Mouse (Mus musculus) heart, embryonic 11.5 days (tissue): ENCODE measurements at regions not wholly inside any gene's neighbourhood (a gene's known extent, or its start where the extent isn't known, plus 50 kb on each side); places are given as distances from the start of the nearest gene placed in this dataset.

Experiments
- ATAC-seq: fragments of 200-750 bp; cut with Nextera tagmentation; replicated peaks from 2 replicates; pipeline ENCODE4 v1.8.0; 2017; ENCODE audit warnings: moderate library complexity; ENCODE audit not compliant: insufficient number of reproducible peaks, low FRiP score, low TSS enrichment
- H3K27ac ChIP-seq: fragments of 300-500 bp; sonication (generic); 2 replicates; pipeline ENCODE4 v1.5.1; 2014; ENCODE audit warnings: mild to moderate bottlenecking, low read depth, low read length
- H3K27me3 ChIP-seq: fragments of 300-500 bp; sonication (generic); 2 replicates; pipeline ENCODE4 v1.6.1; 2014; ENCODE audit warnings: mild to moderate bottlenecking, low read length, mixed read lengths; ENCODE audit not compliant: control insufficient read depth, insufficient read depth
- H3K36me3 ChIP-seq: fragments of 300-500 bp; sonication (generic); 2 replicates; pipeline ENCODE4 v1.6.1; 2014; ENCODE audit warnings: mild to moderate bottlenecking, low read length, moderate library complexity, mixed read lengths; ENCODE audit not compliant: control insufficient read depth, insufficient read depth
- H3K4me1 ChIP-seq: fragments of 300-500 bp; sonication (generic); 2 replicates; pipeline ENCODE4 v1.6.1; 2014; ENCODE audit warnings: low read length; ENCODE audit not compliant: control insufficient read depth, insufficient read depth
- H3K4me2 ChIP-seq: fragments of 300-500 bp; sonication (generic); 2 replicates; pipeline ENCODE4 v1.6.1; 2014; ENCODE audit warnings: mild to moderate bottlenecking, moderate library complexity
- H3K4me3 ChIP-seq: fragments of 300-500 bp; sonication (generic); 2 replicates; pipeline ENCODE4 v1.5.1; 2014; ENCODE audit warnings: low read depth, low read length
- H3K9ac ChIP-seq: fragments of 300-500 bp; sonication (generic); 2 replicates; pipeline ENCODE4 v1.6.1; 2014; ENCODE audit warnings: mild to moderate bottlenecking, low read depth, low read length, moderate library complexity
- H3K9me3 ChIP-seq: fragments of 300-500 bp; sonication (generic); replicated peaks from 2 replicates; pipeline ENCODE4 v1.6.1; 2016; ENCODE audit warnings: low read length; ENCODE audit not compliant: control insufficient read depth
- WGBS: fragments of 180-500 bp; shearing (Covaris S2); extraction: QIAGEN DNeasy Blood & Tissue Kit; methylation state at CpG from one replicate; pipeline ENCODE4 v1.1.7; 2014; ENCODE audit not compliant: insufficient replicate concordance; 5-methylcytosine and 5-hydroxymethylcytosine counted together

DNA sequence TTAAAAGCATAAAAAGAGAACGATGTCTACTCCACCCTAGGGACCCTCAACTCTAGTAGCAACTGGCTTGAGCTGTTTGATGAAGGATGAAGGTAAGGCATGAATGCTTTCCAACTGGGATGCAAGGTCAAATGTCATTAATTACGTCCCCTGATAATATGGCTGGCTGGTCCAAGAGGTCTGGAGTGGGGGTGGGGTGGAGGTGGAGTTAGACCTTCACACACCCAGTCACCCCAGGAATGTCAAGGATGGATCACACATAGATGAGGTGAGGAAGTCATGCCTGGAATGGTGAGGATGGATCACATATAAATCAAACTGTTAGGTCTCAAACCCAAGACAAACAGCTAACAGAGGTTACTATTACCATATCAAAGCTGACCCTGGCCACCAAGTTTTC, 177.2 kb upstream of the Jmjd1c start:
- 87% methylated on average over 2 of the region's 2 CpGs for WGBS
- H3K4me1 ChIP-seq, result peaks cover 37% of the 10 kb centered on the region

DNA sequence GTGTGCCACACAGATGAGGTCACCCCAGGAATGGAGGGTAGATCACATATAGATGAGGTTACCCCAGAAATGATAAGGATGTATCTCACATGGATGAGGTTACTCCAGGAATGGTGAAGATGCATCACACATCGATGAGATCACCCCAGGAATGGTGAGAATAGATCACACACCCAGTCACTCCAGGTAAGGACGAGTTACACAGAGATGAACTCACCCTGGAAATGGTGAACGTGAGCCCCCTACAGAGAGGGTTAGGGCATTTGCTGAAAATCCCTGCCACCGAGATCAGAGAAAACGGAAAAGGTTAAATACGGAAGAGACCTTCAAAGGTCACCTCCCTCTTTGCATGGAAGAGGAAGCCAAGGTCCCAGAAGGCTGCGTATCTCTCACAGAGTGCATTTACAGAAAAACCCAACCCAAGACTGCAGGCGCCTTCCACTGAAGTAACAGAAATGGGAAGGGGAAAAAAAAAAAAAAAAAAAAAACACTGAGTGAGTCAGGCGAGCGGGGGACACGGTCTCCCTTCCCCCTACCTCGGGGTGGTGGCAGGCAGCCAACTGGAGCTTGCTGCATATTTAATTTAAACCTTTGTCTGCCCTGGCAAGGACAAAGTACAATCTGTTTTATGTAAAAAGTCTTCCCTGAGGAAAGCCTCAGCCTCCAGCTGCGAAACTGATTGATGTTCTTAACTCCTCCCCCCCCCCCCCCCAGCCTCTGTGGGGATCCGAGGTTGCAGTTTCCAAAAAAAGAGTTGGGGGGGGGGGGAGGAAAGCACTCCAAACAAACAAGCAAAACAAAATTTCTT, 175.8 kb upstream of the Jmjd1c start:
- peak overlapping the region; percentile 34 for H3K4me3 ChIP-seq
- ATAC-seq, result peak; percentile 22; the same call in 1 of the 2 replicates
- H3K4me1 ChIP-seq, result peaks cover 28% of the 10 kb centered on the region
- 1% methylated on average over 13 of the region's 14 CpGs for WGBS
- peak overlapping the region; percentile 61 for H3K9ac ChIP-seq
- H3K9me3 ChIP-seq, result no peaks in the 10 kb centered on the region
- H3K27ac ChIP-seq, result peak overlapping the region; percentile 89
- no peaks in the 10 kb centered on the region for H3K27me3 ChIP-seq
- no peaks in the 10 kb centered on the region for H3K36me3 ChIP-seq
- H3K4me2 ChIP-seq, result peak overlapping the region; percentile 66

More for the DNA sequence above, 177.2 kb upstream of the Jmjd1c start:
- H3K9ac ChIP-seq, result no peak overlapping the region
- no peaks in the 10 kb centered on the region for H3K36me3 ChIP-seq
- no peaks in the 10 kb centered on the region for H3K27me3 ChIP-seq
- H3K4me3 ChIP-seq, result no peak overlapping the region
- H3K9me3 ChIP-seq, result no peaks in the 10 kb centered on the region
- H3K4me2 ChIP-seq, result no peak overlapping the region
- no peak overlapping the region for H3K27ac ChIP-seq
- no peak for ATAC-seq

DNA sequence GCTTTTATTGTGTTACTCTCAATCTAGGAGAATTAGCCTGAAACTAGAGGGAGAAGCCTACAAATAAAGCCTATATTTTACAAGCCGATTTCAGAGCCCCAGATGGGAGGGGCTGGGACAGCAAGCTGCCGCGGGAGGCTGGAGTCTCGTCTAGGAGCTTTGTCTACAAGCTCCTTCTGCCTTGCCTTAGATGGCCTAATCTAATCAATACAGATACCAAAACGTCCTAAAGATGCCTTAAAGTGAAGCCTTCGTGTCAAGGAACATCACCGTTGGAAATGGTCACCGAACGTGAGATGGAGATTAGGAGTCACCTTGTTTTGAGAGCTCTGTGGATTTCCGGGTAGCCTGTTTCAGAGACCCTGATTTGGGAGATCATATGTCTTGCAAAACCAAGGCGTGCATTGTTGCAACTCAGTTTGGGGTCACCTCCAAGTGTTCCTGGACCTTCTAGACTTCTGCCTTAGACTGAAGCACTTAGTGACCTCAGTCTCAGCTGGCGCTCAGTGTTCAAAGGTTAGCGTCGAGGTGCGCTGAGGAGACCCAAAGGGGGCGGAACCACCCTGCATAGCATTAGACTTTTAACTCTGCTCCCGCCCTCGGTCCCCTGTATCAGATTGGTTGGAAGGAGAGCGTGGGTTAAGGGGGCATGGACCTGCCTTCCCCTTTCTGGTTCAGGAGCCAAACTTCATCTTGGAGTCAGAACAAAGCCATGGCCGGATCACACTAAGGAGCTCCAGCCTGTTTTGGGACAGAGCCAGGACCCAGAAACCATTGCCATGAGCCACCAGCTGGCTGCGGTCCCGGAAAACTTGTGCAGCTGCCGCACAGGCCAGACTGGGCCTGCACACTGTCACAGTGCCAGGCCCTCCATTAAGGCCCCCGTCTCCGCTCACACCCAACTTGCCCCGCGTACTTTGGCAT, 174.9 kb upstream of the Jmjd1c start:
- Histone ChIP-seq H3K9me3 (no peaks in the 10 kb centered on the region), H3K27ac (peak overlapping the region; percentile 89), H3K4me2 (peak overlapping the region; percentile 66), H3K27me3 (no peaks in the 10 kb centered on the region), H3K9ac (peak overlapping the region; percentile 61), H3K4me1 (peaks cover 31% of the 10 kb centered on the region), H3K4me3 (peak overlapping the region; percentile 34), H3K36me3 (no peaks in the 10 kb centered on the region)
- peak; percentile 64; the same call in 1 of the 2 replicates for ATAC-seq
- 10% methylated on average over 27 of the region's 27 CpGs for WGBS

DNA sequence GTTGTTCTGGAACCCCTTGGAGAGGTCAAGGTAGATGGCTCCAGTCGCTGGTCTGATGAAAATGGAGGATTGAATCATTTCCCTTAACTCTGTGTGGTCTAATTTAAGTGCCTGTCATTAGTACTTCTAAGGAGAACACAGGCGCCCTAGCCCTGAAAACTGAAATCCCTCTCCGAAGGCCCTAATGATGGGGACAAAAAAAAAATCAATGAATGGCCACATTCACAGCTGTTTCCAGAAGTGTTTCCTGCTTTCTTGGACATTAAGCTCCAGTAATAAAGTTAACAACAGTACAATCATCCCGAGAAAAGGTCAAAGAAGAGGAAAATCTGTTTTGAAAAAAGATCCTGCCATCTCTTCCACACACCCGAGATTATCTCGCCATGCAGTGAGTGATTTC, 174.1 kb upstream of the Jmjd1c start:
- ATAC-seq, result no peak
- H3K4me2 ChIP-seq, result peak overlapping the region; percentile 66; the same call in 1 of the 2 replicates
- 45% methylated on average over 6 of the region's 6 CpGs for WGBS
- H3K4me3 ChIP-seq, result no peak overlapping the region
- no peaks in the 10 kb centered on the region for H3K36me3 ChIP-seq
- no peaks in the 10 kb centered on the region for H3K9me3 ChIP-seq
- no peaks in the 10 kb centered on the region for H3K27me3 ChIP-seq
- peaks cover 31% of the 10 kb centered on the region for H3K4me1 ChIP-seq
- H3K27ac ChIP-seq, result peak overlapping the region; percentile 89
- no peak overlapping the region for H3K9ac ChIP-seq

DNA sequence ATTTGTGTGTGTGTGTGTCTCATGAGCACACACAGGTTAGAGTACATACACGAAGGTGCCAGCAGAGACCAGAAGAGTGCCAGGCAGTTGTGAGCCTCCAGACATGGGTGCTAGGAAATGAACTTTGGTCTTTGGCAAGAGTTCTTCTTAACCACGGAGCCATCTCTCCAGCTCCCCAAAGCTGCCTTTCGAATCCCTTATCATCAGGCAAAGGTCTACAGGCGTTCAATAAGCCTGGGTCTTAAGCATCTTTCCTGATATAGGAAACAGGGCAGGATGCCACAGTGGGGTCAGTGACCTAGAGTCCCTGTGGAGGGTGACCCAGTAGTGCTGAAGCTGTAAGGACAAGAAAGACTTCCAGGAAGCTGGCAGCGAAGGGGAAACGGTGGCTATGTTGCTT, 173.6 kb upstream of the Jmjd1c start:
- no peak overlapping the region for H3K4me2 ChIP-seq
- 31% methylated on average over 6 of the region's 6 CpGs for WGBS
- no peaks in the 10 kb centered on the region for H3K36me3 ChIP-seq
- ATAC-seq, result no peak
- no peaks in the 10 kb centered on the region for H3K27me3 ChIP-seq
- no peaks in the 10 kb centered on the region for H3K9me3 ChIP-seq
- H3K9ac ChIP-seq, result no peak overlapping the region
- H3K27ac ChIP-seq, result no peak overlapping the region
- no peak overlapping the region for H3K4me3 ChIP-seq
- H3K4me1 ChIP-seq, result peaks cover 31% of the 10 kb centered on the region

DNA sequence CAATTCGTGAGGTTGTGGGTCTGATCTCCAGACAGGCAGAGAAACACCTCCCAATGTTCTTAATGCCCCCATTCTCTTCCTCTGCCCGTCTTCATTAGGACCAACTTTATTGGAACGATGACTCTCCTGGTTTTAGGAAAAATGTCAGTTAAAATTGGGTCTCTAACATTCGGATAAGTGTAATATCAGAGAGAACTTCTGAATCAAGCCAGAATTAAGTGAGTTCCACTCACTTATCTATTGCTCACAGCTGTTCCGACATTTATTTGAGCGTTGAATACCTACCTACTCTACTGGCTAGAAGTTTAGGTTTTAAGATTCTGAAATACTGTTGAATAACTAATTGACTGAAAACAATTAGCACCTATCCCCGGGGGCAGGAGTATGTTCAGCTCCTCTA, 172.0 kb upstream of the Jmjd1c start:
- no peak overlapping the region for H3K27ac ChIP-seq
- 79% methylated on average over 7 of the region's 7 CpGs for WGBS
- no peak overlapping the region for H3K9ac ChIP-seq
- no peak overlapping the region for H3K4me3 ChIP-seq
- no peak for ATAC-seq
- H3K36me3 ChIP-seq, result no peaks in the 10 kb centered on the region
- H3K9me3 ChIP-seq, result no peaks in the 10 kb centered on the region
- H3K4me2 ChIP-seq, result no peak overlapping the region
- no peaks in the 10 kb centered on the region for H3K27me3 ChIP-seq
- H3K4me1 ChIP-seq, result peaks cover 35% of the 10 kb centered on the region

DNA sequence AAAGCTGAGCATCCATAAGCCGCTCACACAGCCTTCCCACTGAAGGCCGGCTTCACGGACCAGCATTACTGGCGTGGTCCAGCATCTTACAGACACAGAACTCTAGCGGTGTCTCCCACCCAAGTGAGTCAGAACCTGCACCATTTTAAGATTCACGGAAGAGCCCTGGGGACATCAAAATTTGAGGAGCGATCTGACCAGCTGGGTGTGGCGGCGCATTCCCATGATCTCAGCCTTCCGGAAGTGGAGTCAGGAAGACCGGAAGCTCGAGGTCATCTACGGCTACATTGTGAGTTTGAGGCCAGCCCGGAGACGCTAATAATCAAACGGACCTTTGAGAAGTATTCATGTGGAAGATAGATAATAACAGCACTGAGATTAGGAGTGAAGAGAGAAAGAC, 171.5 kb upstream of the Jmjd1c start:
- WGBS, result 80% methylated on average over 16 of the region's 16 CpGs
- no peak for ATAC-seq
- no peaks in the 10 kb centered on the region for H3K27me3 ChIP-seq
- peaks cover 33% of the 10 kb centered on the region for H3K4me1 ChIP-seq
- no peak overlapping the region for H3K9ac ChIP-seq
- H3K4me2 ChIP-seq, result no peak overlapping the region
- no peak overlapping the region for H3K4me3 ChIP-seq
- no peaks in the 10 kb centered on the region for H3K9me3 ChIP-seq
- no peaks in the 10 kb centered on the region for H3K36me3 ChIP-seq
- H3K27ac ChIP-seq, result no peak overlapping the region

DNA sequence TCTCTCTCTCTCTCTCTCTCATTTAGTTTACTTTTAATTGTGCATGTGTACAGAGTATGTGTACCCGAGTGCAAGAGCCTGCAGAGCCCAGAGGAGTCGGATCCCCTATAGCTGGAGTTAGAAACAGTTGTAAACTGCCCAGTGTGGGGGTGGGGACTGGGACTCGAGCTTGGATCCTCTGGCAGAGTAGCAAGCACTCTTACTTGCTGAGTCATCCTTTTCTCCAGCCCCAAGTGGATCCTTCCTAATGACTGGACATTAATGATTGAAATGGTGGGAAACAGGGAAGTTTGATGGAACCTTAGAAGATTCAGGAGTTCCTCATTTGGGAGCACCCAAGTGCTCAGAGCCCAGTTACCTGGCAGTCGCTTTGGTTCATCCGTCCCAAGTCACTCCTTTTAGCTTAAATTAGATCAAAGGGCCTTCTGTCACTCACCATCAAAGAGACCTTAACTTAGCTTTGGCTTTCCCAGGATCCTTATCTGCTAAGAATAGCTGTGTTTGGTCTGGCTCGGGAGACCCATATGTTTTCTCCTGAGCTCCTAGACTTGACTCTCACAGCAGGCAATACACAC, 170.3 kb upstream of the Jmjd1c start:
- no peaks in the 10 kb centered on the region for H3K27me3 ChIP-seq
- H3K9me3 ChIP-seq, result no peaks in the 10 kb centered on the region
- no peak overlapping the region for H3K4me3 ChIP-seq
- peaks cover 29% of the 10 kb centered on the region for H3K4me1 ChIP-seq
- no peaks in the 10 kb centered on the region for H3K36me3 ChIP-seq
- no peak overlapping the region for H3K27ac ChIP-seq
- no peak for ATAC-seq
- H3K4me2 ChIP-seq, result no peak overlapping the region
- H3K9ac ChIP-seq, result no peak overlapping the region
- WGBS, result 17% methylated on average over 6 of the region's 6 CpGs
